Mouse (Mus musculus) R1 (cell line): ENCODE results near the gene Ube2t.

Experiments
- DNase-seq: peaks from one replicate; pipeline ENCODE4 v3.0.0-alpha.2; 2018; ENCODE audit warnings: low read depth, low spot score

Ube2t gene

GRCm38 (mm10) chr1:134962053-134962803, at the start of gene Ube2t:
Ube2t (plus strand) TSS chr1:134962565.
- DNase-seq = peak; percentile 97

GRCm38 (mm10) chr1:134913535-134913934, 48.8 kb upstream of the Ube2t start:
- DNase-seq = no peak

GRCm38 (mm10) chr1:134915421-134915820, 46.9 kb upstream of the Ube2t start:
- DNase-seq = no peak

GRCm38 (mm10) chr1:134919010-134919409, 43.4 kb upstream of the Ube2t start:
- no peak for DNase-seq

- no peak for DNase-seq
Measured at GRCm38 (mm10) chr1:134932431-134932830, 29.9 kb upstream of the Ube2t start.

- DNase-seq = peak; percentile 29
Measured at GRCm38 (mm10) chr1:134936335-134936734, 26.0 kb upstream of the Ube2t start.

GRCm38 (mm10) chr1:134938233-134938632, 24.1 kb upstream of the Ube2t start:
- no peak for DNase-seq

- no peak for DNase-seq
Measured at GRCm38 (mm10) chr1:134940863-134941262, 21.5 kb upstream of the Ube2t start.

- no peak for DNase-seq
Measured at GRCm38 (mm10) chr1:134942898-134943297, 19.5 kb upstream of the Ube2t start.

GRCm38 (mm10) chr1:134947590-134947989, 14.8 kb upstream of the Ube2t start:
- DNase-seq = no peak

GRCm38 (mm10) chr1:134949946-134950345, 12.4 kb upstream of the Ube2t start:
- DNase-seq = no peak

- no peak for DNase-seq
Measured at GRCm38 (mm10) chr1:134955050-134955636, 7.2 kb upstream of the Ube2t start.

GRCm38 (mm10) chr1:134955637-134956176, 6.7 kb upstream of the Ube2t start, which contains the start of gene Ppp1r12b:
Ppp1r12b (minus strand) TSS chr1:134955942.
- DNase-seq = peak; percentile 99

- DNase-seq = peak; percentile 50
Measured at GRCm38 (mm10) chr1:134960634-134961033, 1.7 kb upstream of the Ube2t start.

- no peak for DNase-seq
Measured at GRCm38 (mm10) chr1:134962821-134963220, 456 bp downstream of the Ube2t start.

- peak; percentile 39 for DNase-seq
Measured at GRCm38 (mm10) chr1:134965430-134965829, 3.1 kb downstream of the Ube2t start.

GRCm38 (mm10) chr1:134972920-134973319, 10.6 kb downstream of the Ube2t start:
- DNase-seq = no peak

GRCm38 (mm10) chr1:134987173-134987961, 25.0 kb downstream of the Ube2t start:
- DNase-seq = peak; percentile 36

GRCm38 (mm10) chr1:134987962-134988341, 25.6 kb downstream of the Ube2t start:
- DNase-seq = no peak

GRCm38 (mm10) chr1:134989372-134989771, 27.0 kb downstream of the Ube2t start:
- peak; percentile 84 for DNase-seq

GRCm38 (mm10) chr1:134992046-134992645, 29.8 kb downstream of the Ube2t start:
- no peak for DNase-seq

- no peak for DNase-seq
Measured at GRCm38 (mm10) chr1:134994739-134995138, 32.4 kb downstream of the Ube2t start.
